Mouse (Mus musculus) G1E (cell line): ENCODE results near the gene Smyd2.

Source experiments
- CTCF ChIP-seq: IDR thresholded peaks from 2 replicates; pipeline ENCODE4 v1.5.1; 2012; ENCODE audit warnings: low read depth, low read length, inconsistent platforms, mixed read lengths
- POLR2AphosphoS5 ChIP-seq: IDR thresholded peaks from 2 replicates; pipeline ENCODE4 v1.6.1; 2012; ENCODE audit warnings: low read depth, low read length, inconsistent platforms; ENCODE audit not compliant: insufficient replicate concordance
- TAL1 ChIP-seq: conservative IDR thresholded peaks from 2 replicates; pipeline ENCODE4 v1.6.1; 2012; ENCODE audit warnings: low read depth, low read length, inconsistent platforms, mixed read lengths

GRCm38 (mm10) chr1:189916422-189917125 is 5.6 kb downstream of the Smyd2 start:
- TF ChIP-seq CTCF = no peak
- no peak for TF ChIP-seq POLR2AphosphoS5
- no peak for TF ChIP-seq TAL1
